Mouse (Mus musculus) CH12.LX (cell line): Measurements from ENCODE around the gene Creb1. TPM values are rescaled to one million over a fixed set of nuclear protein-coding genes. Genes with fewer than 3 reads are reported as not detected.

Source experiments
- DNase-seq: peaks from one replicate; pipeline ENCODE4 v3.0.0-alpha.2; 2013; ENCODE audit errors: extremely low read depth
- H3K27ac ChIP-seq: 2 replicates; pipeline ENCODE4 v1.5.1; 2012; ENCODE audit warnings: low read depth, mild to moderate bottlenecking, control low read depth, moderate library complexity; ENCODE audit not compliant: insufficient read depth
- H3K27me3 ChIP-seq: replicated peaks from 2 replicates; pipeline ENCODE3; 2012; ENCODE audit warnings: inconsistent platforms
- H3K36me3 ChIP-seq, 2 experiments: replicated peaks in 1 of 2; 2 replicates each; pipeline versions ENCODE3 to v1.6.1; 2012; ENCODE audit warnings: inconsistent platforms in 1 of 2, low read length in 1 of 2, mild to moderate bottlenecking in 1 of 2, mixed read lengths in 1 of 2, moderate library complexity in 1 of 2; ENCODE audit not compliant: control insufficient read depth in 1 of 2, insufficient read depth in 1 of 2
- H3K4me1 ChIP-seq, 2 experiments: 2 replicates each; pipeline ENCODE4 v1.6.1; 2012; ENCODE audit warnings: inconsistent platforms in 1 of 2, moderate library complexity in 1 of 2; ENCODE audit not compliant: insufficient read depth in 2 of 2, control insufficient read depth in 1 of 2
- H3K4me2 ChIP-seq: 2 replicates; pipeline ENCODE4 v1.6.1; 2012; ENCODE audit warnings: low read depth, mild to moderate bottlenecking, control low read depth; ENCODE audit not compliant: poor library complexity, insufficient read depth, severe bottlenecking
- H3K4me3 ChIP-seq, 3 experiments: fragments of 150-350 bp in 1 of 3; sonication (generic) in 1 of 3; replicated peaks in 1 of 3; 2 replicates each; pipeline versions ENCODE3 to v1.5.1; 2011 to 2012; ENCODE audit warnings: low read depth in 2 of 3, low read length in 2 of 3, mild to moderate bottlenecking in 2 of 3, moderate library complexity in 2 of 3, control low read depth in 1 of 3, improper control_type of control experiment in 1 of 3, inconsistent platforms in 1 of 3, mixed read lengths in 1 of 3; ENCODE audit not compliant: poor library complexity in 1 of 3
- H3K79me2 ChIP-seq: replicated peaks from 2 replicates; pipeline ENCODE4 v1.6.1; 2012; ENCODE audit warnings: mild to moderate bottlenecking, moderate library complexity; ENCODE audit not compliant: control insufficient read depth, poor library complexity, insufficient read depth, severe bottlenecking; ENCODE audit errors: extremely low read depth
- H3K9ac ChIP-seq: 2 replicates; pipeline ENCODE4 v1.6.1; 2012; ENCODE audit warnings: low read depth, mild to moderate bottlenecking, control low read depth, moderate library complexity; ENCODE audit not compliant: insufficient read depth
- H3K9me3 ChIP-seq: replicated peaks from 2 replicates; pipeline ENCODE3; 2012; ENCODE audit warnings: low read length, inconsistent platforms, mixed read lengths
- BHLHE40 ChIP-seq: IDR thresholded peaks from 2 replicates; pipeline ENCODE4 v1.6.1; 2011; ENCODE audit warnings: mild to moderate bottlenecking, low read depth, low read length, improper control_type of control experiment
- CHD1 ChIP-seq: IDR thresholded peaks from 2 replicates; pipeline ENCODE4 v1.6.1; 2012; ENCODE audit warnings: low read depth, low read length, improper control_type of control experiment, inconsistent platforms
- CHD2 ChIP-seq: IDR thresholded peaks from 2 replicates; pipeline ENCODE4 v1.6.1; 2011; ENCODE audit warnings: low read length, improper control_type of control experiment
- CTCF ChIP-seq, 2 experiments: IDR thresholded peaks in 1 of 2; conservative IDR thresholded peaks in 1 of 2; 2 replicates each; pipeline ENCODE4 v1.5.1; 2011 to 2012; ENCODE audit warnings: low read depth in 2 of 2, low read length in 2 of 2, improper control_type of control experiment in 1 of 2, inconsistent platforms in 1 of 2, mild to moderate bottlenecking in 1 of 2, moderate library complexity in 1 of 2
- E2F4 ChIP-seq: IDR thresholded peaks from 2 replicates; pipeline ENCODE4 v1.6.1; 2011; ENCODE audit warnings: low read depth, low read length, improper control_type of control experiment; ENCODE audit not compliant: insufficient replicate concordance
- ELF1 ChIP-seq: IDR thresholded peaks from 2 replicates; pipeline ENCODE4 v1.6.1; 2014; ENCODE audit warnings: low read depth, mild to moderate bottlenecking, inconsistent platforms, low read length, improper control_type of control experiment
- EP300 ChIP-seq: IDR thresholded peaks from 2 replicates; pipeline ENCODE4 v1.6.1; 2011; ENCODE audit warnings: low read length, improper control_type of control experiment
- ETS1 ChIP-seq: conservative IDR thresholded peaks from 2 replicates; pipeline ENCODE4 v1.6.1; 2012; ENCODE audit warnings: low read depth, mild to moderate bottlenecking, inconsistent platforms, low read length, improper control_type of control experiment, moderate library complexity
- GABPA ChIP-seq: IDR thresholded peaks from 2 replicates; pipeline ENCODE4 v1.6.1; 2012; ENCODE audit warnings: low read depth, low read length, improper control_type of control experiment, inconsistent platforms; ENCODE audit not compliant: insufficient replicate concordance
- HCFC1 ChIP-seq: IDR thresholded peaks from 2 replicates; pipeline ENCODE4 v1.6.1; 2012; ENCODE audit warnings: low read depth, mild to moderate bottlenecking, inconsistent platforms, low read length, improper control_type of control experiment
- IRF4 ChIP-seq: IDR thresholded peaks from 2 replicates; pipeline ENCODE4 v1.6.1; 2014; ENCODE audit warnings: low read depth, mild to moderate bottlenecking, inconsistent platforms, low read length, improper control_type of control experiment
- JUN ChIP-seq: IDR thresholded peaks from 2 replicates; pipeline ENCODE4 v1.6.1; 2011; ENCODE audit warnings: low read depth, mild to moderate bottlenecking, low read length, improper control_type of control experiment, moderate library complexity; ENCODE audit not compliant: insufficient read depth
- JUND ChIP-seq: conservative IDR thresholded peaks from 2 replicates; pipeline ENCODE4 v1.6.1; 2011; ENCODE audit warnings: low read depth, low read length, improper control_type of control experiment
- KAT2A ChIP-seq: IDR thresholded peaks from 2 replicates; pipeline ENCODE4 v1.6.1; 2012; ENCODE audit warnings: low read length, improper control_type of control experiment, inconsistent platforms; ENCODE audit not compliant: insufficient replicate concordance
- MAFK ChIP-seq: IDR thresholded peaks from 2 replicates; pipeline ENCODE4 v1.6.1; 2011; ENCODE audit warnings: low read length, improper control_type of control experiment; ENCODE audit not compliant: insufficient replicate concordance
- MAX ChIP-seq: IDR thresholded peaks from 2 replicates; pipeline ENCODE4 v1.6.1; 2011; ENCODE audit warnings: low read length, improper control_type of control experiment
- MAZ ChIP-seq: IDR thresholded peaks from 2 replicates; pipeline ENCODE4 v1.6.1; 2012; ENCODE audit warnings: low read depth, mild to moderate bottlenecking, inconsistent platforms, low read length, improper control_type of control experiment, moderate library complexity
- MEF2A ChIP-seq: IDR thresholded peaks from 2 replicates; pipeline ENCODE4 v1.6.1; 2014; ENCODE audit warnings: low read depth, mild to moderate bottlenecking, inconsistent platforms, low read length, improper control_type of control experiment, borderline replicate concordance
- MXI1 ChIP-seq: IDR thresholded peaks from 2 replicates; pipeline ENCODE4 v1.6.1; 2011; ENCODE audit warnings: mild to moderate bottlenecking, low read depth, low read length, improper control_type of control experiment
- MYC ChIP-seq: IDR thresholded peaks from 2 replicates; pipeline ENCODE4 v1.6.1; 2011; ENCODE audit warnings: low read depth, mild to moderate bottlenecking, improper control_type of control experiment, low read length
- NELFE ChIP-seq: IDR thresholded peaks from 2 replicates; pipeline ENCODE4 v1.6.1; 2011; ENCODE audit warnings: low read depth, low read length, improper control_type of control experiment
- NRF1 ChIP-seq: IDR thresholded peaks from 2 replicates; pipeline ENCODE4 v1.6.1; 2014; ENCODE audit warnings: low read depth, mild to moderate bottlenecking, inconsistent platforms, low read length, improper control_type of control experiment, moderate library complexity
- PAX5 ChIP-seq: IDR thresholded peaks from 2 replicates; pipeline ENCODE4 v1.6.1; 2012; ENCODE audit warnings: low read length, inconsistent platforms, mixed read lengths
- POLR2A ChIP-seq: IDR thresholded peaks from 2 replicates; pipeline ENCODE4 v1.6.1; 2011; ENCODE audit warnings: low read depth, mild to moderate bottlenecking, improper control_type of control experiment, low read length
- POLR2AphosphoS2 ChIP-seq: IDR thresholded peaks from 2 replicates; pipeline ENCODE4 v1.6.1; 2011; ENCODE audit warnings: low read depth, low read length, improper control_type of control experiment
- RAD21 ChIP-seq: IDR thresholded peaks from 2 replicates; pipeline ENCODE4 v1.6.1; 2011; ENCODE audit warnings: low read depth, mild to moderate bottlenecking, low read length, improper control_type of control experiment, moderate library complexity
- RCOR1 ChIP-seq: conservative IDR thresholded peaks from 2 replicates; pipeline ENCODE4 v1.6.1; 2012; ENCODE audit warnings: low read depth, mild to moderate bottlenecking, inconsistent platforms, low read length, improper control_type of control experiment
- SIN3A ChIP-seq: IDR thresholded peaks from 2 replicates; pipeline ENCODE4 v1.6.1; 2012; ENCODE audit warnings: low read length, improper control_type of control experiment, inconsistent platforms
- SMC3 ChIP-seq: IDR thresholded peaks from 2 replicates; pipeline ENCODE4 v1.6.1; 2011; ENCODE audit warnings: low read depth, low read length, improper control_type of control experiment
- TBP ChIP-seq: conservative IDR thresholded peaks from 2 replicates; pipeline ENCODE4 v1.6.1; 2011; ENCODE audit warnings: low read depth, low read length, improper control_type of control experiment
- TCF12 ChIP-seq: IDR thresholded peaks from 2 replicates; pipeline ENCODE4 v1.6.1; 2014; ENCODE audit warnings: low read depth, mild to moderate bottlenecking, inconsistent platforms, low read length, improper control_type of control experiment
- UBTF ChIP-seq: IDR thresholded peaks from 2 replicates; pipeline ENCODE4 v1.6.1; 2012; ENCODE audit warnings: low read depth, mild to moderate bottlenecking, inconsistent platforms, low read length, improper control_type of control experiment, moderate library complexity
- USF1 ChIP-seq: IDR thresholded peaks from 2 replicates; pipeline ENCODE4 v1.6.1; 2014; ENCODE audit warnings: low read depth, mild to moderate bottlenecking, inconsistent platforms, low read length, improper control_type of control experiment
- USF2 ChIP-seq: conservative IDR thresholded peaks from 2 replicates; pipeline ENCODE4 v1.6.1; 2011; ENCODE audit warnings: low read depth, low read length, improper control_type of control experiment
- ZC3H11A ChIP-seq: IDR thresholded peaks from 2 replicates; pipeline ENCODE4 v1.6.1; 2012; ENCODE audit warnings: low read depth, mild to moderate bottlenecking, inconsistent platforms, low read length, improper control_type of control experiment
- ZKSCAN1 ChIP-seq: IDR thresholded peaks from 2 replicates; pipeline ENCODE4 v1.6.1; 2012; ENCODE audit warnings: low read depth, inconsistent platforms, low read length, improper control_type of control experiment, borderline replicate concordance
- ZMIZ1 ChIP-seq: IDR thresholded peaks from 2 replicates; pipeline ENCODE4 v1.6.1; 2012; ENCODE audit warnings: low read depth, mild to moderate bottlenecking, inconsistent platforms, low read length, improper control_type of control experiment
- ZNF384 ChIP-seq: IDR thresholded peaks from 2 replicates; pipeline ENCODE4 v1.6.1; 2012; ENCODE audit warnings: low read depth, low read length, improper control_type of control experiment, inconsistent platforms
- dilution Hi-C: fragments of 300-500 bp; cut with MboI; formaldehyde crosslinking; loops from 2 replicates; pipeline ENCODE4 v1.14.3; 2020; ENCODE audit warnings: low sequenced_read_pairs; ENCODE audit not compliant: extremely low pct_unique_long_range_greater_than_20kb, extremely low pct_ligation_motif_present
- in situ Hi-C: fragments of 300-500 bp; cut with MboI; formaldehyde crosslinking; loops from 3 replicates; pipeline ENCODE4 v1.14.3; 2019; ENCODE audit warnings: low sequenced_read_pairs, low pct_ligation_motif_present, low pct_unique_long_range_greater_than_20kb, mixed read lengths
- polyA plus RNA-seq: library from polyadenylated mRNA; unstranded; fragments of >175 nt; gene quantifications from 2 replicates; pipeline ENCODE4 v1.2.1, GENCODE M21; 2012; ENCODE audit warnings: low read depth; ENCODE audit not compliant: insufficient read length
- total RNA-seq, 2 experiments: library from RNA; depleted of rRNA; stranded (reverse); fragments of 300-350 nt in 1 of 2; fragments of >200 nt in 1 of 2; gene quantifications; 2 replicates each; pipeline ENCODE4 v1.2.3; 2012 to 2014

Creb1 gene
- total and polyA plus RNA-seq, 3 experiments = 21.0 to 42.8 (median 24.2) TPM

GRCm38 (mm10) chr1:64615531-64615991 lies 83.1 kb downstream of the Creb1 start:
- Histone ChIP-seq H3K4me1 (peaks cover 16 to 49% of the 10 kb centered on the region in 2 experiments), H3K4me2 (peak overlapping the region; percentile 97), H3K36me3 (peaks cover 4 to 25% of the 10 kb centered on the region in 2 experiments), H3K9ac (peak overlapping the region; percentile 96), H3K27ac (peak overlapping the region; percentile 97), H3K4me3 (peak overlapping the region; percentile 88 to 91 (median 89)), H3K27me3 (no peaks in the 10 kb centered on the region), H3K9me3 (no peaks in the 10 kb centered on the region), H3K79me2 (no peaks in the 10 kb centered on the region; the same call in none of the 2 replicates)
- peak; percentile 11; the same call in 1 of the 2 replicates for TF ChIP-seq ELF1
- TF ChIP-seq ZNF384 = peak; percentile 71
- 0 out of 2 replicates have a peak, but pooled peaks have one; percentile 20 for TF ChIP-seq POLR2AphosphoS2
- no peak; the same call in 1 of the 2 replicates for TF ChIP-seq MEF2A
- peak; percentile 65; the same call in 1 of the 2 replicates for TF ChIP-seq CHD2
- TF ChIP-seq TBP = 0 out of 2 replicates have a peak, but pooled peaks have one; percentile 57
- peak; percentile 64; the same call in 1 of the 2 replicates for TF ChIP-seq MAFK
- no peak for TF ChIP-seq ZMIZ1
- TF ChIP-seq MAX = no peak; the same call in 1 of the 2 replicates
- TF ChIP-seq JUN = peak; percentile 75
- peak; percentile 76; the same call in 1 of the 2 replicates for TF ChIP-seq RCOR1
- no peak for TF ChIP-seq UBTF
- TF ChIP-seq E2F4 = no peak
- TF ChIP-seq MYC = no peak
- no peak for TF ChIP-seq NRF1
- TF ChIP-seq ZC3H11A = no peak
- TF ChIP-seq KAT2A = 0 out of 2 replicates have a peak, but pooled peaks have one; percentile 34
- peak; percentile 58; the same call in 1 of the 2 replicates for TF ChIP-seq SIN3A
- TF ChIP-seq HCFC1 = no peak
- TF ChIP-seq POLR2A = no peak
- TF ChIP-seq BHLHE40 = peak; percentile 87
- no peak for TF ChIP-seq USF1
- TF ChIP-seq MXI1 = peak; percentile 58
- no peak for TF ChIP-seq PAX5
- peak; percentile 53 for TF ChIP-seq JUND
- no peak for TF ChIP-seq ZKSCAN1
- no peak for TF ChIP-seq NELFE
- TF ChIP-seq SMC3 = no peak
- TF ChIP-seq EP300 = peak; percentile 72
- TF ChIP-seq MAZ = no peak
- TF ChIP-seq RAD21 = no peak
- TF ChIP-seq IRF4 = peak; percentile 68
- no peak for TF ChIP-seq CTCF (conservative IDR thresholded peaks at IDR 0.05 in 1 of 2, IDR thresholded peaks at IDR 0.05 in 1 of 2; ENCODE audit: low read depth in 2 of 2, low read length in 2 of 2)
- TF ChIP-seq USF2 = no peak
- 0 out of 2 replicates have a peak, but pooled peaks have one; percentile 12 for TF ChIP-seq CHD1
- TF ChIP-seq TCF12 = peak; percentile 52; the same call in 1 of the 2 replicates
- TF ChIP-seq ETS1 = peak; percentile 91
- no peak for TF ChIP-seq GABPA
- peak; percentile 84 for DNase-seq
- dilution Hi-C loops (no loop called here), in situ Hi-C loops (loop anchor here (5.0 kb wide), 1 partner anchor 82 kb away; no protein-coding TSS in a partner anchor)
